Mouse (Mus musculus): ENCODE data around the gene Dpm1.

GRCm38 (mm10) chr2:168250270-168250669, 19.9 kb upstream of the Dpm1 start:
- no peak for TF ChIP-seq POLR2A (IDR thresholded peaks at IDR 0.05; ENCODE audit: borderline replicate concordance, insufficient read depth, low read length)
- peak; percentile 99 for TF ChIP-seq CTCF (IDR thresholded peaks at IDR 0.05; ENCODE audit: borderline replicate concordance, insufficient read depth, low read depth, low read length)

Measured in cerebellum, adult 2 months (tissue).